Mouse (Mus musculus): ENCODE data around the gene Rbm4b.

GRCm38 (mm10) chr19:4720671-4721244 lies 35.5 kb upstream of the Rbm4b start:
- no peak for TF ChIP-seq CTCF (IDR thresholded peaks at IDR 0.05; ENCODE audit: insufficient read depth, low read length)
- TF ChIP-seq POLR2A (IDR thresholded peaks at IDR 0.05; ENCODE audit: borderline replicate concordance, extremely low read depth, low read depth, low read length), result no peak; the same call in 1 of the 2 replicates
